Mouse (Mus musculus): ENCODE results near the gene Popdc2.
"Not testable (repeated sequence)": the region's sequence is repeated elsewhere in the genome, so short reads cannot be mapped to it uniquely, and the experiment has no call there.

Popdc2 gene

GRCm38 (mm10) chr16:38361933-38362332, at the start of gene Popdc2:
TSS of gene Popdc2 (plus strand) at chr16:38362209.
- no peak for DNase-seq (ENCODE audit: low read depth, low spot score)

GRCm38 (mm10) chr16:38318492-38318891, 43.5 kb upstream of the Popdc2 start:
- DNase-seq (ENCODE audit: low read depth, low spot score) = no peak

GRCm38 (mm10) chr16:38319087-38319486, 42.9 kb upstream of the Popdc2 start:
- DNase-seq (ENCODE audit: low read depth, low spot score) = no peak

- DNase-seq (ENCODE audit: low read depth, low spot score) = peak; percentile 88
Measured at GRCm38 (mm10) chr16:38321452-38321935, 40.5 kb upstream of the Popdc2 start.

- peak; percentile 53 for DNase-seq (ENCODE audit: low read depth, low spot score)
Measured at GRCm38 (mm10) chr16:38324311-38324710, 37.7 kb upstream of the Popdc2 start.

- no peak for DNase-seq (ENCODE audit: low read depth, low spot score)
Measured at GRCm38 (mm10) chr16:38326778-38327397, 35.1 kb upstream of the Popdc2 start.

GRCm38 (mm10) chr16:38329340-38329739, 32.7 kb upstream of the Popdc2 start:
- no peak for DNase-seq (ENCODE audit: low read depth, low spot score)

- DNase-seq (ENCODE audit: low read depth, low spot score) = peak; percentile 88
Measured at GRCm38 (mm10) chr16:38334431-38334830, 27.6 kb upstream of the Popdc2 start.

- not testable (repeated sequence) for DNase-seq (ENCODE audit: low read depth, low spot score)
Measured at GRCm38 (mm10) chr16:38338077-38338476, 23.9 kb upstream of the Popdc2 start.

GRCm38 (mm10) chr16:38341396-38342324, 20.3 kb upstream of the Popdc2 start, which contains the start of gene Maats1:
TSS of gene Maats1 (minus strand) at chr16:38342143.
- DNase-seq (ENCODE audit: low read depth, low spot score) = peak; percentile 95

GRCm38 (mm10) chr16:38344941-38345725, 16.9 kb upstream of the Popdc2 start:
- DNase-seq (ENCODE audit: low read depth, low spot score) = peak; percentile 72

- DNase-seq (ENCODE audit: low read depth, low spot score) = peak; percentile 97
Measured at GRCm38 (mm10) chr16:38346529-38347325, 15.3 kb upstream of the Popdc2 start, which contains the start of the genes Cox17 and Gm21987. TSS of gene Cox17 (plus strand) at chr16:38346991. TSS of gene Gm21987 (plus strand) at chr16:38347040.

- no peak for DNase-seq (ENCODE audit: low read depth, low spot score)
Measured at GRCm38 (mm10) chr16:38347588-38347987, 14.4 kb upstream of the Popdc2 start.

- DNase-seq (ENCODE audit: low read depth, low spot score) = no peak
Measured at GRCm38 (mm10) chr16:38348217-38348761, 13.7 kb upstream of the Popdc2 start.

- no peak for DNase-seq (ENCODE audit: low read depth, low spot score)
Measured at GRCm38 (mm10) chr16:38349881-38350280, 12.1 kb upstream of the Popdc2 start.

- DNase-seq (ENCODE audit: low read depth, low spot score) = no peak
Measured at GRCm38 (mm10) chr16:38350361-38350855, 11.6 kb upstream of the Popdc2 start.

- DNase-seq (ENCODE audit: low read depth, low spot score) = no peak
Measured at GRCm38 (mm10) chr16:38350939-38351338, 11.1 kb upstream of the Popdc2 start.

GRCm38 (mm10) chr16:38352031-38352430, 10.0 kb upstream of the Popdc2 start:
- DNase-seq (ENCODE audit: low read depth, low spot score) = no peak

GRCm38 (mm10) chr16:38352851-38353250, 9.2 kb upstream of the Popdc2 start:
- DNase-seq (ENCODE audit: low read depth, low spot score) = no peak

GRCm38 (mm10) chr16:38353642-38354041, 8.4 kb upstream of the Popdc2 start:
- no peak for DNase-seq (ENCODE audit: low read depth, low spot score)

Data from ZHBTc4 (cell line).